Mouse (Mus musculus) left cerebral cortex, postnatal 14 days (tissue): ENCODE measurements at regions not wholly inside any gene's neighbourhood (a gene's known extent, or its start where the extent isn't known, plus 50 kb on each side); places are given as distances from the start of the nearest gene placed in this dataset.

Experiments used
- DNase-seq, 2 experiments: peaks; one replicate each; pipeline ENCODE4 v3.0.0; 2021 to 2022; ENCODE audit warnings: low spot score in 2 of 2, mixed read lengths in 1 of 2
- intact Hi-C: fragments of 180-260 bp; cut with DNase I; formaldehyde crosslinking; loops from one replicate; pipeline ENCODE4 v1.15.1; 2025

GRCm38 (mm10) chr13:45208540-45209197 lies 130.2 kb downstream of the Gm9817 start:
- intact Hi-C loops = no loop called here

GRCm38 (mm10) chr13:45211241-45211640 lies 132.7 kb downstream of the Gm9817 start:
- intact Hi-C loops = no loop called here
- no peak for DNase-seq

More at GRCm38 (mm10) chr13:45208540-45209197, 130.2 kb downstream of the Gm9817 start:
- no peak for DNase-seq

- DNase-seq = no peak
- intact Hi-C loops = no loop called here
These were observed 134.8 kb downstream of the Gm9817 start for GRCm38 (mm10) chr13:45213116-45213834.

- no peak for DNase-seq
- intact Hi-C loops = no loop called here
These were observed 139.8 kb downstream of the Gm9817 start for GRCm38 (mm10) chr13:45218251-45218650.

GRCm38 (mm10) chr13:45219671-45220070 lies 141.2 kb downstream of the Gm9817 start:
- no peak for DNase-seq
- intact Hi-C loops = no loop called here

- DNase-seq = no peak
- intact Hi-C loops = no loop called here
These were observed 152.3 kb downstream of the Gm9817 start for GRCm38 (mm10) chr13:45230804-45231203.

GRCm38 (mm10) chr13:45235236-45235635 lies 154.3 kb upstream of the Mylip start:
- DNase-seq = no peak
- intact Hi-C loops = no loop called here

GRCm38 (mm10) chr13:45238258-45238657 lies 151.3 kb upstream of the Mylip start:
- no peak for DNase-seq
- intact Hi-C loops = no loop called here

- DNase-seq = peak; percentile 34 to 38
- intact Hi-C loops = no loop called here
These were observed 150.4 kb upstream of the Mylip start for GRCm38 (mm10) chr13:45239153-45239552.

GRCm38 (mm10) chr13:45240009-45240653 lies 149.4 kb upstream of the Mylip start:
- intact Hi-C loops = no loop called here
- DNase-seq = no peak

- intact Hi-C loops = no loop called here
- DNase-seq = no peak
These were observed 147.3 kb upstream of the Mylip start for GRCm38 (mm10) chr13:45242261-45242660.

- no peak for DNase-seq
- intact Hi-C loops = no loop called here
These were observed 146.8 kb upstream of the Mylip start for GRCm38 (mm10) chr13:45242750-45243149.

GRCm38 (mm10) chr13:45245651-45246050 lies 143.9 kb upstream of the Mylip start:
- intact Hi-C loops = no loop called here

GRCm38 (mm10) chr13:45246341-45246740 lies 143.2 kb upstream of the Mylip start:
- DNase-seq = no peak
- intact Hi-C loops = no loop called here

More at GRCm38 (mm10) chr13:45245651-45246050, 143.9 kb upstream of the Mylip start:
- no peak for DNase-seq

- no peak for DNase-seq
- intact Hi-C loops = no loop called here
These were observed 139.5 kb upstream of the Mylip start for GRCm38 (mm10) chr13:45250028-45250427.

GRCm38 (mm10) chr13:45251068-45251467 lies 138.5 kb upstream of the Mylip start:
- intact Hi-C loops = no loop called here
- no peak for DNase-seq

GRCm38 (mm10) chr13:45252126-45252525 lies 137.4 kb upstream of the Mylip start:
- intact Hi-C loops = no loop called here
- DNase-seq = no peak

GRCm38 (mm10) chr13:45253221-45253620 lies 136.3 kb upstream of the Mylip start:
- intact Hi-C loops = no loop called here
- DNase-seq = no peak

- DNase-seq = no peak
- intact Hi-C loops = no loop called here
These were observed 134.3 kb upstream of the Mylip start for GRCm38 (mm10) chr13:45255277-45255676.

- no peak for DNase-seq
- intact Hi-C loops = no loop called here
These were observed 127.5 kb upstream of the Mylip start for GRCm38 (mm10) chr13:45262011-45262410.
